Mouse (Mus musculus): ENCODE data around the gene Tshz2.

DNA sequence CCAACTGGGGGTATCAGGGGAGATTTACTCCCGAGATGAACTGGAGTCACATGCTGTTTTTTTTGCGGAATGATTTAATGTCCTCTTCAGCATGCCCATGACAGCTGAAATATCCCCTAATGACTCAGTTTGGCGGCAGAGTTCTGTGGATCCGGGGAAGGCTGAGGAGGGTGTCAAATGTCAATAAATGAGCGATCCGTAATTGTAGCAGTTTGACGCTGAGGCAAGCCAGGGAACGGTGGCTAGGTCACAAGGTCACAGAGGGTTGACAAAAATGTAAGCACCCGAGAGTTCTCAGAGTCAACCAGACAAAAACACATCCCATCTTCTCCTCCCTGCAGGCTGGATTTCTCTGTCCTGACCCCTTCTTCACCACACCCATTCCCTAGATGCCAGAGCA lies 273.6 kb downstream of the Tshz2 start:
- TF ChIP-seq CTCF (IDR thresholded peaks at IDR 0.05) (no peak), EP300 (IDR thresholded peaks at IDR 0.05) (no peak)

All from lung, postnatal 0 days (tissue).